Mouse (Mus musculus) embryonic facial prominence, embryonic 10.5 days (tissue): ENCODE results near the gene Gse1. TPM values are rescaled to one million over a fixed set of nuclear protein-coding genes. Genes with fewer than 3 reads are reported as not detected.

Experiments used
- DNase-seq: peaks from one replicate; pipeline ENCODE4 v3.0.0-alpha.2; 2017; ENCODE audit warnings: low spot score
- H3K27ac ChIP-seq: fragments of 300-500 bp; sonication (generic); replicated peaks from 2 replicates; pipeline ENCODE4 v1.5.1; 2016; ENCODE audit warnings: mild to moderate bottlenecking
- H3K27me3 ChIP-seq: fragments of 300-500 bp; sonication (generic); replicated peaks from 2 replicates; pipeline ENCODE4 v1.6.1; 2016; ENCODE audit warnings: low read depth, mild to moderate bottlenecking; ENCODE audit not compliant: poor library complexity, severe bottlenecking
- H3K36me3 ChIP-seq: fragments of 300-500 bp; sonication (generic); replicated peaks from 2 replicates; pipeline ENCODE4 v1.6.1; 2016; ENCODE audit warnings: mild to moderate bottlenecking, moderate library complexity
- H3K4me1 ChIP-seq: fragments of 300-500 bp; sonication (generic); 2 replicates; pipeline ENCODE4 v1.6.1; 2016
- H3K4me3 ChIP-seq: fragments of 300-500 bp; sonication (generic); 2 replicates; pipeline ENCODE4 v1.5.1; 2016; ENCODE audit warnings: mild to moderate bottlenecking, moderate library complexity
- H3K9me3 ChIP-seq: fragments of 300-500 bp; sonication (generic); 2 replicates; pipeline ENCODE4 v1.6.1; 2016; ENCODE audit warnings: mild to moderate bottlenecking
- WGBS: fragments of 180-500 bp; shearing (Covaris S2); methylation state at CpG from one replicate; pipeline ENCODE4 v1.1.7; 2016; 5-methylcytosine and 5-hydroxymethylcytosine counted together
- polyA plus RNA-seq: library from polyadenylated mRNA; unstranded; fragments of >200 nt; fragmentation: Nextera tagmentation; extraction: Ambion mirVana; gene quantifications from 2 replicates; pipeline ENCODE4 v1.2.1, GENCODE M21; 2016

Gene Gse1
- polyA plus RNA-seq, 1 experiment from 2014 or later = 10.2 TPM

DNA sequence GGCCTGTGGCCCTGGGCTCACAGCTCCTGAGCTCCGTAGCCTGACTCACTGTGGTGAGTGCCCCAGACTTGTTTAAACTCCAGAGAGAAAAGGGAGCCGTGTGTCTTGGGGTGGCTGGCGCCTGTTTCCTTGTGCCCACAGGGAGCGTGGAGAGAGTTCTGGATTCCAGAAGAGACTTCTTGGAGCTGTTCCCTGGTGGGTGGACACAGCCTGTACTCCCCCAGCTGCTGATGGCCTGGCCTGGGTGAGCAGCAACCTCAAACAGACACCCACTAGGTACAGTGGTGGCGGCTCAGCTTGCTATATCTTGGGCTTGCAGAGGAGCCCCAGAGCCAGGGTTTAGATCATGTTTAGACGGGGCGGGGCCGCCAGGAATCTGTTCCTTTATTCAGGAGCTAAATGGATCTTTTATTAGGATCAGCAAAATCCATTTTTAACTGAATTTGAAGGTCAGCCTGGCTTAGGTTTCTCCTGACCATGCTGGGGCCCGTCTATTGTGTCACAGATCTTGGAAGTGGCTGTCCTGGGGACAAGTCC lies 21.6 kb downstream of the Gse1 start:
- peaks cover 24% of the 10 kb centered on the region for H3K36me3 ChIP-seq
- H3K4me3 ChIP-seq = no peak overlapping the region
- no peaks in the 10 kb centered on the region for H3K9me3 ChIP-seq
- no peak for DNase-seq
- WGBS = 82% methylated on average over 9 of the region's 9 CpGs
- H3K27me3 ChIP-seq = no peaks in the 10 kb centered on the region
- H3K4me1 ChIP-seq = peaks cover 48% of the 10 kb centered on the region
- peak overlapping the region; percentile 20 for H3K27ac ChIP-seq

DNA sequence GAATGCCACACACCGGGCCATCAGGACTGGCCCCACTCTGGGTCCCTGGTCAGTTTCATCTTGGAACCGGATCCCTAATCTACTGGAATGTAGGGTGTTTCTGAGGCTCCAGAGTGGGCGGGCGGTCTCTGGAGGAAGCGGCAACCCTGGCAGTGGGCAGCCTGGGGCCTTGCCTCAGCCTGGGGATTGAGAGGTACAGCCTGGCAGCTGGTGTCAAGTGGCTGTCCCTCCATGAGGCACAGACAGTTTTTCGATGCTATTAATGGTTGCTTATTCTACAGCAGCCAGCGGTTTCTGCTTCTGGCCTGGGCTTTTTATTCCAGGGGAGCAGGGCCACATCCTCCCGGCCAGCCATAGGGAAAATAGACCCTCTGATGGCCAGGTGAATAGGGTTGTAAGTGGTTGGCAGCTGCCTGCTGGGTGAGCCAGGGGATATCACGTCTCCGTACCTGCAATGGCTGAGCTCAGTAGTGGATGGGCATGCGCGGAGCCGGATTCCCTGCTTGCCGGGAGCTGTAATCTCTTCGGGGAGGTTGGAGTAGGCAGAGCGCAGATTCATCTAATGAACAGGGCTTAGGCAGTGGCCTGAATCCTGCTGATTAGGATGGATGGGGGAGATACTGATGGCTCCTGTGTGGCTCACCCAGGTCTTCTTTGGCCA lies 22.6 kb downstream of the Gse1 start:
- DNase-seq = no peak
- H3K4me3 ChIP-seq = no peak overlapping the region
- no peaks in the 10 kb centered on the region for H3K27me3 ChIP-seq
- peaks cover 58% of the 10 kb centered on the region for H3K4me1 ChIP-seq
- H3K36me3 ChIP-seq = peaks cover 20% of the 10 kb centered on the region
- H3K9me3 ChIP-seq = no peaks in the 10 kb centered on the region
- 72% methylated on average over 16 of the region's 16 CpGs for WGBS
- peak overlapping the region; percentile 26 for H3K27ac ChIP-seq

DNA sequence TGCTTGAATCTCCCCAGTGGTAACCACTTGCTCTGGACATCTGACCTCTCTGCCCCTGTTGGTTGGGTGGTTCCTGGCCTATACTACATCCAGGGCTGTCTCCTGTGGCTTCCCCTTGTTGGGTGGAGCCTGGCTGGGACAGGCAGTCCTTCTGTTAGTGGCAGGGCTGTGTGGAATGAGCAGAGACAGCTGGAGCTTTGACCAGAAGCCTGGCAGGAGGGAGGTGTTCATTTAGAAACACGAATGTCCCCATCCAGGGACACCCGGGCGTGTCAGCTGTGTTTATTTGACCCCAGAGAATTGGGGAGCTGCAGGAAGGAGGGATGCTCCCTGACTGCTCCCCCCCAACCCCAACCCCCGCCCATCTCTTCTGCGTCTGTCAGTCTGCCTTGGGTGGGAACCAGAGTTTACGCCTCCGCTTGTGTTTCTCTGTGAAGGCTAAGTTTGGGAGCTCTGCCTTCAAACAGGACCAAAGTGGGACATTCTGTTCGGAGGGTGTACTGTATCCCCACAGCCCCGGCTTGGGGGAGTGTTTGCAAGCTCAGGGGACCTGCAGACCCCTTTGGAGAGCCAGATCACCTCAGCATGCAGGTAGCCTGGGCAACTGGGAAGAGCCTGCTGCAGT lies 23.3 kb downstream of the Gse1 start:
- peak overlapping the region; percentile 26 for H3K27ac ChIP-seq
- WGBS = 72% methylated on average over 9 of the region's 9 CpGs
- H3K27me3 ChIP-seq = no peaks in the 10 kb centered on the region
- no peak for DNase-seq
- peaks cover 14% of the 10 kb centered on the region for H3K36me3 ChIP-seq
- H3K4me3 ChIP-seq = no peak overlapping the region
- peaks cover 65% of the 10 kb centered on the region for H3K4me1 ChIP-seq
- H3K9me3 ChIP-seq = no peaks in the 10 kb centered on the region

DNA sequence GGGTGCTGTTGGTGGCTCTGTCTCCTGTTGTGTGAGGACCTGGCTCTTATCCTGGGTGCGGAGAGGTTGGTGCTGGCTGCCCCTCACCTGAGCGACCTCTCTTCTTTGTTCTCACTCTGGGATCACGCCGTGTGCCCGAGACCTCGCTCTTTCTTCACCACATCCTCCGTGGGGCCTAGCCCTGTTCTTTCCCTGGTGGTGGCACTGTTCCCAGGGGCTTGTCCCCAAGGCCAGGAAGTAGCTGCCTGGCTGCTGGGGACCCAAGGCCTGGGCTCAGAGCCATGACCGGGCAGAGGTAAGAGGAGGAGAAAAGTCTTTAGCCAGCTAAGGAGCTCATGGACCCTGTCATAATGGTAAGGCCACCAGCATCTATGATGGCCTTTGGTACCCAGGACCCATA lies 25.4 kb downstream of the Gse1 start:
- Histone ChIP-seq H3K9me3 (no peaks in the 10 kb centered on the region), H3K27ac (peak overlapping the region; percentile 52), H3K4me3 (no peak overlapping the region), H3K27me3 (no peaks in the 10 kb centered on the region), H3K4me1 (peaks cover 81% of the 10 kb centered on the region), H3K36me3 (peaks cover 4% of the 10 kb centered on the region; the same call in 1 of the 2 replicates)
- DNase-seq = no peak
- WGBS = 81% methylated on average over 8 of the region's 8 CpGs

DNA sequence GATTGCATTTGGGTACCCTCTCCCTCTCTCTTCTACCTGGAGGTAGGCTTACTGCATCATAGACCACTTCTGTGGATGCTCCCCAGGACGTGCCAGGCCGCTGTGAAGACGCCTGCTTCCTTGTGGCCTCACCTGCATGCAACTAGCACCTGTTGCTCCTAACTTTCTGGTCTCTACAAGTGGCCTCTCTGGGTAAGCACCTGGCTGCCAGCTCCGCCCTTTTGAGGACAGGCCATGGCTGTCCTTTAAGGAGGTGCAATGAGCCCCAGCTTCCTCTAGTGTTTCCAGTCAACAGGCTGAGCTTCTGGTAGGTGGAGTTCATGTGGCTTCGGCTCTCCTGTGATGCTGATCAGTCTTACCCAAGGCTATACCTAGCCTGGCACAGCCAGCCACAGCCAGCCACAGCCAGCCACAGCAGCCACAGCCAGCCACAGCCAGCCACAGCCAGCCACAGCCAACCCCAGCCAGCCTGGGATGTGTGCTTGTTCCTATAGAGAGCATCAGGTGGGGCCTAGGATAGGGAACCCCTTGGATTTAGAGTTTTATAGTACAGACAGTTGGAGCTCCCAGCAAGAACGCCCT lies 27.2 kb downstream of the Gse1 start:
- peaks cover 4% of the 10 kb centered on the region; the same call in 1 of the 2 replicates for H3K36me3 ChIP-seq
- no peaks in the 10 kb centered on the region for H3K9me3 ChIP-seq
- H3K4me1 ChIP-seq = peaks cover 88% of the 10 kb centered on the region
- WGBS = 88% methylated on average over 6 of the region's 6 CpGs
- DNase-seq = no peak
- peak overlapping the region; percentile 66 for H3K27ac ChIP-seq
- no peaks in the 10 kb centered on the region for H3K27me3 ChIP-seq
- H3K4me3 ChIP-seq = no peak overlapping the region

DNA sequence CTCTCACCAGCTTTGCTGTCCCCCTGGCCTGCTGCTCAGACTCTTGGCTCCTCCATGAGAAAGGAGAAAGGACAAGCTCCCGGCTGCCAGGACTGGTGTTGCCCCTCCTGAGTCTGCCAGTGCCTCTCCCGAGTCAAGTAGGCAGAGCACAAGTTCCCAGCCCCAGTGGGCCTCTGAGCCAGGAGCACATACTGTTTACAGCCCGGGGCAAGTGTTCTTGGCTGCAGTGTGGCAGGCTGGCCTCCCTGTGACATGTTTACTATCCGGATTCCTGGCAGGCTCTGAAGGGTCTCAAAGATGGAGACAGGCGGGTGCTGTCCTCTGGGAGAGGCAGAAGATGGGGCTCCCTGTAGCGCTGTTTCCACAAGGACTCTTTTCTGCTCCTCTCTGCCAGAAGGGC lies 28.7 kb downstream of the Gse1 start:
- whole genome bisulfite sequencing = 50% methylated on average over 6 of the region's 6 CpGs
- H3K27ac ChIP-seq = peak overlapping the region; percentile 66
- H3K4me1 ChIP-seq = peaks cover 88% of the 10 kb centered on the region
- no peaks in the 10 kb centered on the region for H3K9me3 ChIP-seq
- DNase-seq = no peak
- peaks cover 4% of the 10 kb centered on the region; the same call in 1 of the 2 replicates for H3K36me3 ChIP-seq
- H3K4me3 ChIP-seq = no peak overlapping the region
- no peaks in the 10 kb centered on the region for H3K27me3 ChIP-seq

DNA sequence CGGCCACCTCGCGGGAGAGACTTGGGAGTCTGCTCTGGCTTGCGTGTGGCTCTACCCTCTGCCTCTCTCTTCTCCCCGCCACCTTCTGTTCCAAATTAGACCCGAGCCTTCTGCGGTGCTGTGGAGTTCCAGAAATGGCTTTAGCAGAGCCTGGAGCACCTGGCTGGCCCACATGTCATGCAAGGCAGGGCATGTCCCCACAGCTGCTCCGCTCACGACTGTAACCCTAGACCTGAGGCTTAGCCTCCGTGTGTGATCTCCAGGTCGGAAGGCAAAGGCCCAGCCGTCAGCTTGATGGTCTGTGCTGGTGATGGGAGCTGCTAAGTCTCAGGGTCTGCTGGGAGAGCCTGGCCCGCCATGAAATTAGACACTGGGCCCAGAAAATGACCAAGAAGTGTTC lies 30.9 kb downstream of the Gse1 start:
- WGBS = 64% methylated on average over 13 of the region's 13 CpGs
- peaks cover 14% of the 10 kb centered on the region for H3K27me3 ChIP-seq
- no peak overlapping the region; the same call in 1 of the 2 replicates for H3K4me3 ChIP-seq
- peaks cover 4% of the 10 kb centered on the region; the same call in 1 of the 2 replicates for H3K36me3 ChIP-seq
- H3K27ac ChIP-seq = peak overlapping the region; percentile 72
- DNase-seq = peak; percentile 66
- no peaks in the 10 kb centered on the region for H3K9me3 ChIP-seq
- H3K4me1 ChIP-seq = peaks cover 94% of the 10 kb centered on the region

DNA sequence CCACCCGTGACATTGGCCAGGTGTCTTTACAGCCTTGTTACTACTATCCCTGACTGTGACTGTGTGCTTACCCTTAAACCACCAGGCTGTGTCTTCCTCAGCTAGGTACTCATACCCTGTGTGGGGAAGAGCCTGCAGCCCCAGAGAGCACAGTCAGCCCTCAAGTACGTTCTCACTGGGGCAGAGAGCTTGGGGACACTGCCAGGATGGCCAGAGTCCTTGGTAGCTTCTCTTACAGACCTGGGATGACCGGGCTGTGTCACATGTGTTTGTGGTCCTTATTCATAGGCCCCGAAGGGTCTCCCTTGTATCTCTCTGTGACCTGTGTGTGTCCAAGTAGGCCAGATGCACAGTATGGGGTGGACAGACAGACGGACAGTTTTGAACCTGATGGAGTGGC lies 32.4 kb downstream of the Gse1 start:
- H3K9me3 ChIP-seq = no peaks in the 10 kb centered on the region
- no peak for DNase-seq
- no peak overlapping the region for H3K4me3 ChIP-seq
- peaks cover 4% of the 10 kb centered on the region; the same call in 1 of the 2 replicates for H3K36me3 ChIP-seq
- H3K27me3 ChIP-seq = peaks cover 14% of the 10 kb centered on the region
- H3K4me1 ChIP-seq = peaks cover 95% of the 10 kb centered on the region
- H3K27ac ChIP-seq = peak overlapping the region; percentile 68
- 77% methylated on average over 5 of the region's 5 CpGs for WGBS

DNA sequence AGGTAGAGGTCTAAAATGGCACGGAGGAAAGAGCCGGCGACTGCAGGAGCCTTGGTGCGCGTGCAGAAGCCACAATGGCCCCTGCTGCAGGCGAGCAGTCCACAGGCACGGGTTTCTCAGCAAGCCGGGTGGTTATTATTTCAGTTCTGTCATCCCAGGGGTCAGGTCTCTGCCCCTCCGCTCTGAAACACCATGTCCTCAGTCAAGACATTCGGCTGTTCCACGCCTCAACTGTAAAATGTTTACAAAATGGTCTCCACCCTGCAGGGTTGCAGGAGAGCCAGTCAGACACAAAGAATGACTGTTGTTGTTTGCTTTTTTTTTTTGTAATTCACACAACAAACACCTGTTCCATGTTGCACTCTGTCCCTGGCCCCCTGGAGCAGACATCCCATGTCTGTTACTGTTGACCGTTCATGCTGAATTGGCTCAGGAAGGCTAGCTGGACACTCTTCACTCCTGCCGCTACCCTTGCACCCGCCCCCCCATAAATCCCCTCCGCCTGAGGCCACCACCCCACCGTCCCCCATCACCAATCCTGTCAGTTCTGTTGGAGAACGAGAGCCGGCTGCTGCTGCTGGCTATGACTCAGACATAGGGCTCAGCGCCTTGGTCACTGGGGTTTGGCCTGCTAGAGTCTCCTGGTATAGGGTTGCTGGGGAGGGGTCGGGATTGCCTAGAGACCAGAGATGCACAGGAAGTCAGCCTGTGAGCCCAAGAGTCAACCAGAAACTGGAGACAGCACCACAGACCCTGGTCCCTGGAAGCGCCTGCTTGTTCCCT lies 33.3 kb downstream of the Gse1 start:
- Histone ChIP-seq H3K27me3 (peaks cover 14% of the 10 kb centered on the region), H3K9me3 (no peaks in the 10 kb centered on the region), H3K4me3 (peak overlapping the region; percentile 19; the same call in 1 of the 2 replicates), H3K4me1 (peaks cover 95% of the 10 kb centered on the region), H3K27ac (peak overlapping the region; percentile 68), H3K36me3 (peaks cover 4% of the 10 kb centered on the region; the same call in 1 of the 2 replicates)
- peak; percentile 56 for DNase-seq
- WGBS = 39% methylated on average over 21 of the region's 21 CpGs

DNA sequence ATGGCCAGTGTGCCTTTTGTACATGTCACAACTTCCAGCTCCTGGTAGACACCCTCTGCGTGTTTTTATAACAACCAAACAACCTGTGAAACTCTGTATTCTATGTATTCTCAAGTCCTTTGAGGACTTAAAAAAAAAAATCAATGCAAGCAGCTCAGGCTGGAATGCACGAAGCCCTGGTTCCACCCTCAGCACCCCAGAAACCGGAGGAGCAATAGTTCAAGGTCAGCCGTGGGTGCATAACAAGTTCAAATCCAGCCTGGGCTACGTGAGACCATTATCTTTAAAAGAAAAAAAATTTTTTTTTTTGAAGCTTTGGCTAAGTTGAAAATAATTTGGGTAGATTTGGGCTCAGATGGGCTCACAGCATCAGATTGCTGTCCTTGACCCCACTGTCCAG lies 35.6 kb downstream of the Gse1 start:
- DNase-seq = no peak
- H3K27ac ChIP-seq = peak overlapping the region; percentile 92
- peaks cover 14% of the 10 kb centered on the region for H3K27me3 ChIP-seq
- H3K4me1 ChIP-seq = peaks cover 100% of the 10 kb centered on the region
- no peak overlapping the region for H3K4me3 ChIP-seq
- H3K36me3 ChIP-seq = no peaks in the 10 kb centered on the region
- 91% methylated on average over 5 of the region's 5 CpGs for WGBS
- no peaks in the 10 kb centered on the region for H3K9me3 ChIP-seq

DNA sequence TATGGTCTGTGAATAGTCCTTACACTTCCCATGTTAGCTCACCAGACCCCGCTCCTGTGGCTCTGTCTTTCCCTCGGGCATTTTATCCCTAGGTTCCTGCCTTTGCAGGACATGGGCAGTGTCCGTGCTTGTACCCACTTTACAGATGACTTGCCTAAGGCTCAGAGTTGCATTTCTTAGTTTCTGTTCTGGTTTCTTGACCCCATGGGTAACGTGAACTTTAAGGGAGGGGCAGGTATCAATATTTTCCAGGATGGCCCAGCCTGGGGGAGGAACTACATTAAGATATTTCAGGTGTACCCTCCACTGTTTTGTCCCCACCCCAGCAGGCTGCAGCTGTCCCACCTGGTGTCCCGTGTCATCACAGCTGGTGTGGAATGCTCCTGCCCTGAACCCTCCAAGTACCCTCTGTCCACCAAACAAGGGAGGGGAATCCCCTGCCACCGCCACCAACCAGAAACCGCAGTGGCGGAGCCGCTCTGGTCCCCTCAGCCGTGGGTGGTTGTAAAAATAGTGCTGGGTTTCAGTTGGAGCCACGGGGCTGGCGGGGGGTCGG lies 36.2 kb downstream of the Gse1 start:
- 26% methylated on average over 13 of the region's 13 CpGs for WGBS
- H3K9me3 ChIP-seq = no peaks in the 10 kb centered on the region

DNA sequence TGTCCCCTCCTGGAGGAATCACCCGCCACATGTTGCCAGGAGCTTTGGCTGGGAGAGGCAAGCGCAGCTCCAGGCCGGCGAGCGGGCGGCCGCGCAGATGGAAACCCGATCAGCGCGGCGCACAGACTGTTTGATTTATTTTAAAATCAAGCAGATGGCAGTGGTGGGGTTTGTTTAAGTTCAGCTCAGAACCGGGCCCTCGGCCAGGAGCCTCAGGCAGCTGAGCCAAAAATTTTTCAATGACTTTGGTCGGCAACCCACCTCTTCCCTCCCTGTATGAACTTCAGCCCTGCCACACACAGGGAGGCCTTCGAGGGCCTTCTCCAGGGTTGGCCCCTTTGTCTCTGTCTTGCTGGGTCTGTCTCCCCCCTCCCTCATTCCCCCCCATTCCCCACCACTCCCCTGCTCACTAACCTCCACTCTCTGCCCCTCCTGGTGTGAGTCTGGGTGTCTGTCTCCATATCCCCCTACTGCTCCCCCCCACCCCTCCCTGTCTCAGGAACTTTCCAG lies 36.7 kb downstream of the Gse1 start:
- Histone ChIP-seq H3K4me3 (peak overlapping the region; percentile 29), H3K27ac (peak overlapping the region; percentile 92), H3K9me3 (no peaks in the 10 kb centered on the region), H3K36me3 (no peaks in the 10 kb centered on the region), H3K27me3 (peaks cover 16% of the 10 kb centered on the region), H3K4me1 (peaks cover 100% of the 10 kb centered on the region)
- 6% methylated on average over 16 of the region's 16 CpGs for WGBS
- DNase-seq = peak; percentile 87

More for the DNA sequence above, 36.2 kb downstream of the Gse1 start:
- Histone ChIP-seq H3K36me3 (no peaks in the 10 kb centered on the region), H3K27me3 (peaks cover 14% of the 10 kb centered on the region), H3K4me3 (peak overlapping the region; percentile 29), H3K4me1 (peaks cover 100% of the 10 kb centered on the region), H3K27ac (peak overlapping the region; percentile 92)
- no peak for DNase-seq
